In the genomic region with DNA sequence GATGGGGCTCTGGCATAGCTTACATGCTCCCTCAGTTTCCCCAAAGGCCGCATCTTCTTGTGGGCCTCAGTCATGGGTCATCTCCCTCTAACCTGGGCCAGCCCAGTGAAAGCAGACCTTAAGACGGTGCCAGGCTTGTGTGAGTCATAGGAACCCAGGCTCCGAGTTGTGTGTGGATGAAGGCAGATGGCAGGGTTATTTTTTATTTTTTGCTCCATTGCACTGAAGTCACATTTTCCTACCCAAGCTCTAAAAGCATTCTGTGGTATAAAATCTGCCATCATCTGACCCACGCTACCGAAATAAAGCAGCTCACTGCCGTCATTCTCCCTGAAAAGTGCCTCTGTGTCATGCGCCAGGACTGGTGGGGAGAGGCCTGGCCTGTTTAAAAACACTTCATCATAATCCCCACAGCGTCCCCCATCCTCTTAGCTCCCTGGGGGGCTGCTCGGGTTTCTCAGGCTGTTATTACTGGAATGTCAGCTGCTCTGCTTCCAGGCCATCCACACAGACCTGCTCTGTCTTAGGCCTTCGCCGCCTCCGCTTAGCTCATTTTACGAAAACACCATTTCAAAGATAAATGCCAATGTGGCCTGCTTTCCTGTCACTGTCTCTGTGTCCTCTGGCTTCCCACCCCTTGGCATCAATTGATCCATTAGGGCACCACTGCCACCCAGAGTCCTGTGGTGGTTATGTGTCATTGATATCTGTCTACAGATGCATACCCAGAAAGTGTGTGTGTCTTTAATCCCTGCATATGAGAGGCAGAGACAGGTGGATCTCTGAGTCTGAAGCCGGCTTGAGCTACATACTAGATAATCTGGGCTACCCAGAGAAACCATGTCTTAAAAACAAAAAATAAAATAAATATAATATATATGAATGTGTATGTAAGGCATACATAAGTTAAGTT, we compare ENCODE assay signal across 9 mouse cellular contexts. TPM values are rescaled to one million over a fixed set of nuclear protein-coding genes. Genes with fewer than 3 reads are reported as not detected.
A peak's percentile ranks its signal among the peaks of the same experiment; 100 is the strongest.
DNase-seq lines count a peak whose midpoint lies in the region; ATAC-seq and TF ChIP-seq lines count a peak whose summit lies in the region.
"Had no signal": no experiment of that assay in that cellular context is flagged by ENCODE, and none has a peak within 500 bp of the region (broad histone marks: within the 10 kb centered on the region; RNA-seq: fewer than 3 reads in every experiment).

No protein-coding gene starts in this region.

- WGBS in heart, embryonic 10.5 days, result 72% methylated on average over 14 of the region's 14 CpGs
- 81% methylated on average over 14 of the region's 14 CpGs for WGBS in midbrain, embryonic 14.5 days
- WGBS in midbrain, embryonic 16.5 days, result 83% methylated on average over 14 of the region's 14 CpGs
- 94% methylated on average over 14 of the region's 14 CpGs for WGBS in thymus, adult 2 months

- peaks cover 29% of the 10 kb centered on the region for H3K4me1 ChIP-seq in heart, embryonic 10.5 days
- no peaks in the 10 kb centered on the region for H3K4me1 ChIP-seq in midbrain, embryonic 14.5 days (ENCODE audit: control insufficient read depth, insufficient read depth, low read length)
- no peaks in the 10 kb centered on the region for H3K4me1 ChIP-seq in midbrain, embryonic 16.5 days (ENCODE audit: control insufficient read depth, insufficient read depth, low read length)
- no peaks in the 10 kb centered on the region for H3K4me1 ChIP-seq in thymus, adult 2 months (replicated peaks; ENCODE audit: control insufficient read depth, insufficient read depth, low read length)

- TF ChIP-seq POLR2A in thymus, adult 2 months (IDR thresholded peaks at IDR 0.05; ENCODE audit: control insufficient read depth, extremely low read depth, insufficient read depth, low read length, poor library complexity), result no peak

- H3K4me3 ChIP-seq in heart, embryonic 10.5 days, result no peak overlapping the region
- H3K4me3 ChIP-seq in midbrain, embryonic 14.5 days (replicated peaks; ENCODE audit: low read depth, low read length), result no peak overlapping the region
- H3K4me3 ChIP-seq in midbrain, embryonic 16.5 days (ENCODE audit: low read depth, low read length), result no peak overlapping the region
- no peak overlapping the region for H3K4me3 ChIP-seq in thymus, adult 2 months (ENCODE audit: control insufficient read depth, insufficient read depth, low read length)

- H3K4me2 ChIP-seq in midbrain, embryonic 14.5 days (ENCODE audit: low read length), result no peak overlapping the region
- H3K4me2 ChIP-seq in midbrain, embryonic 16.5 days (ENCODE audit: low read length), result no peak overlapping the region

- intact Hi-C loops in heart, postnatal 25 days (cut with DNase I), result no loop called here

- no peak overlapping the region for H3K9ac ChIP-seq in midbrain, embryonic 14.5 days (replicated peaks; ENCODE audit: low read length)
- no peak overlapping the region for H3K9ac ChIP-seq in midbrain, embryonic 16.5 days (ENCODE audit: low read depth, low read length)

- peak overlapping the region; percentile 65; the same call in 1 of the 2 replicates for H3K27ac ChIP-seq in heart, embryonic 10.5 days
- H3K27ac ChIP-seq in midbrain, embryonic 14.5 days (replicated peaks; ENCODE audit: low read depth, low read length), result peak overlapping the region; percentile 41; the same call in 1 of the 2 replicates
- H3K27ac ChIP-seq in midbrain, embryonic 16.5 days (ENCODE audit: low read length), result no peak overlapping the region
- H3K27ac ChIP-seq in thymus, adult 2 months (ENCODE audit: control insufficient read depth, insufficient read depth, low read length), result no peak overlapping the region

- no peak for DNase-seq in heart, embryonic 10.5 days (ENCODE audit: low spot score)
- DNase-seq in heart, postnatal 25 days (ENCODE audit: low spot score), result no peak
- no peak for DNase-seq in midbrain, embryonic 14.5 days
- DNase-seq in gastrocnemius, adult 8-10 months (ENCODE audit: low spot score in 2 of 2), result peak; percentile 37 to 60
- peak; percentile 85 for DNase-seq in telencephalon, adult 2 months (ENCODE audit: low read depth, low spot score)
- no peak for DNase-seq in embryo, embryonic 10 days (ENCODE audit: low spot score)
- no peak for DNase-seq in thymus, adult 2 months
- DNase-seq: thymus, postnatal 14 days had no signal

- H3K9me3 ChIP-seq in heart, embryonic 10.5 days, result no peaks in the 10 kb centered on the region
- H3K9me3 ChIP-seq in midbrain, embryonic 14.5 days (ENCODE audit: control insufficient read depth, low read length), result no peaks in the 10 kb centered on the region
- H3K9me3 ChIP-seq in midbrain, embryonic 16.5 days (replicated peaks; ENCODE audit: control insufficient read depth, low read length, poor library complexity, severe bottlenecking), result no peaks in the 10 kb centered on the region

- TF ChIP-seq CTCF in thymus, adult 2 months (IDR thresholded peaks at IDR 0.05; ENCODE audit: borderline replicate concordance, control insufficient read depth, extremely low read depth, insufficient read depth, low read length, poor library complexity), result no peak

- no peaks in the 10 kb centered on the region for H3K27me3 ChIP-seq in heart, embryonic 10.5 days (ENCODE audit: insufficient read depth, poor library complexity, severe bottlenecking)
- no peaks in the 10 kb centered on the region for H3K27me3 ChIP-seq in midbrain, embryonic 14.5 days (ENCODE audit: control insufficient read depth, insufficient read depth, low read length)
- H3K27me3 ChIP-seq in midbrain, embryonic 16.5 days (ENCODE audit: control insufficient read depth, insufficient read depth, low read depth, low read length), result no peaks in the 10 kb centered on the region
- H3K27me3 ChIP-seq in thymus, adult 2 months (ENCODE audit: control insufficient read depth, insufficient read depth, low read length), result no peaks in the 10 kb centered on the region

- H3K36me3 ChIP-seq in heart, embryonic 10.5 days, result peaks cover 72% of the 10 kb centered on the region
- H3K36me3 ChIP-seq in midbrain, embryonic 14.5 days (ENCODE audit: control insufficient read depth, insufficient read depth, low read length), result peaks cover 62% of the 10 kb centered on the region
- peaks cover 41% of the 10 kb centered on the region for H3K36me3 ChIP-seq in midbrain, embryonic 16.5 days (ENCODE audit: control insufficient read depth, insufficient read depth, low read length)
- 0 out of 2 replicates have a peak, but pooled peaks cover 3% of the 10 kb centered on the region for H3K36me3 ChIP-seq in thymus, adult 2 months (ENCODE audit: control insufficient read depth, insufficient read depth, low read length)

- no peak for ATAC-seq in midbrain, embryonic 14.5 days (ENCODE audit: low FRiP score, low TSS enrichment)
- ATAC-seq in midbrain, embryonic 16.5 days, result no peak

RNA-seq across cellular contexts. Expression of a gene that starts 12.3 kb away (rescaled TPM):
- polyA plus RNA-seq in heart, embryonic 10.5 days (2016; fragmentation: Nextera tagmentation; extraction: Ambion mirVana), result 189 and 213 TPM in 2 replicates
- 10 to 100 TPM; 64.5 to 66.4 TPM for total RNA-seq in heart, postnatal 25 days (2021)
- 85.5 and 90.5 TPM in 2 replicates for polyA plus RNA-seq in midbrain, embryonic 14.5 days (2014; fragmentation: Nextera tagmentation; extraction: Ambion mirVana)
- polyA plus RNA-seq in midbrain, embryonic 16.5 days (2015; fragmentation: Nextera tagmentation; extraction: Ambion mirVana), result 77.2 and 83.0 TPM in 2 replicates
- 10 to 100 TPM; 42.0 to 50.3 (median 45.8) TPM for total RNA-seq in gastrocnemius, adult 8-10 months (2022)
- 279 and 354 TPM in 2 replicates for polyA plus RNA-seq in thymus, adult 2 months (2012; rRNA removed)

Comparison
In these comparisons a context has a peak if more than half of its experiments do, and no peak if none do; other contexts are left out.
1. H3K27ac ChIP-seq: peak in heart, embryonic 10.5 days (single experiment) and midbrain, embryonic 14.5 days (single experiment); none in midbrain, embryonic 16.5 days (single experiment) and thymus, adult 2 months (single experiment).
2. DNase-seq: peak in gastrocnemius, adult 8-10 months (2 of 2) and telencephalon, adult 2 months (single experiment); none in heart, embryonic 10.5 days (single experiment), heart, postnatal 25 days (single experiment), midbrain, embryonic 14.5 days (single experiment), embryo, embryonic 10 days (single experiment) and thymus, adult 2 months (single experiment).